Mouse (Mus musculus) forebrain, embryonic 11.5 days (tissue): ENCODE measurements at regions not wholly inside any gene's neighbourhood (a gene's known extent, or its start where the extent isn't known, plus 50 kb on each side); places are given as distances from the start of the nearest gene placed in this dataset.

Experiments
- ATAC-seq: fragments of 200-750 bp; cut with Nextera tagmentation; replicated peaks from 2 replicates; pipeline ENCODE4 v1.8.0; 2017; ENCODE audit warnings: moderate TSS enrichment; ENCODE audit not compliant: low FRiP score
- DNase-seq: peaks from one replicate; pipeline ENCODE4 v3.0.0-alpha.2; 2017; ENCODE audit warnings: low spot score
- H3K27ac ChIP-seq: fragments of 300-500 bp; sonication (generic); 2 replicates; pipeline ENCODE4 v1.5.1; 2014; ENCODE audit warnings: low read depth, low read length
- H3K27me3 ChIP-seq: fragments of 300-500 bp; sonication (generic); 2 replicates; pipeline ENCODE4 v1.6.1; 2014; ENCODE audit warnings: mild to moderate bottlenecking, low read length, mixed read lengths; ENCODE audit not compliant: control insufficient read depth, insufficient read depth
- H3K36me3 ChIP-seq: fragments of 300-500 bp; sonication (generic); 2 replicates; pipeline ENCODE4 v1.6.1; 2014; ENCODE audit warnings: mild to moderate bottlenecking, low read length, moderate library complexity, mixed read lengths; ENCODE audit not compliant: control insufficient read depth, insufficient read depth
- H3K4me1 ChIP-seq: fragments of 300-500 bp; sonication (generic); replicated peaks from 2 replicates; pipeline ENCODE4 v1.6.1; 2014; ENCODE audit warnings: low read length, mixed read lengths; ENCODE audit not compliant: control insufficient read depth, insufficient read depth
- H3K4me2 ChIP-seq: fragments of 300-500 bp; sonication (generic); 2 replicates; pipeline ENCODE4 v1.6.1; 2014; ENCODE audit warnings: low read depth, mild to moderate bottlenecking, low read length, moderate library complexity, mixed read lengths; ENCODE audit not compliant: severe bottlenecking
- H3K4me3 ChIP-seq: fragments of 300-500 bp; sonication (generic); 2 replicates; pipeline ENCODE4 v1.5.1; 2014; ENCODE audit warnings: low read depth, low read length
- H3K9ac ChIP-seq: fragments of 300-500 bp; sonication (generic); 2 replicates; pipeline ENCODE4 v1.6.1; 2014; ENCODE audit warnings: low read length
- H3K9me3 ChIP-seq: fragments of 300-500 bp; sonication (generic); 2 replicates; pipeline ENCODE4 v1.6.1; 2016; ENCODE audit warnings: low read length, mixed read lengths; ENCODE audit not compliant: control insufficient read depth
- whole genome bisulfite sequencing: fragments of 180-500 bp; shearing (Covaris S2); extraction: QIAGEN DNeasy Blood & Tissue Kit; methylation state at CpG from one replicate; pipeline ENCODE4 v1.1.7; 2014; 5-methylcytosine and 5-hydroxymethylcytosine counted together

DNA sequence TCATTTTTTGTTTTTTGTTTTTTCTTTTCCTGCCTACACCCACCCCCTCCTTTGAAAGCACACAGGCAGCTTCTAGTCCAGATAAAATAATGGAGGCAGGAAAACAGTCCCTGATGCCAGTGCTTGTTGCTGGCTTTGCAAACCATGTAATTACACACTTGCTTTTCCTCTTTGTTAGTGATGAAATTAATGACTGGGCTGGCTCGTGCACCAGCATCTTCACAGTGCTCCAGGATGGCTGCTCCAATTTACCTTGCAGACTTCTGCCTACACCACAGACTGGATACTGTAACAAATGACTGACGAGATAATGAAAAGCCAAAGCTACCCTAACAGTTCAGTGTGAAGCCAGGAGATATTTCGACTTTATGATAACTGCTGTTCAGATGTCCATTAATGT, 262.6 kb upstream of the Lrrc7 start:
- no peak for DNase-seq
- no peak overlapping the region for H3K9ac ChIP-seq
- H3K27ac ChIP-seq: no peak overlapping the region
- no peaks in the 10 kb centered on the region for H3K9me3 ChIP-seq
- H3K27me3 ChIP-seq: no peaks in the 10 kb centered on the region
- no peak overlapping the region for H3K4me3 ChIP-seq
- no peaks in the 10 kb centered on the region for H3K4me1 ChIP-seq
- WGBS: 79% methylated on average over 3 of the region's 3 CpGs
- 0 out of 2 replicates have a peak, but pooled peaks have one; percentile 47 for ATAC-seq
- H3K4me2 ChIP-seq: no peak overlapping the region
- H3K36me3 ChIP-seq: no peaks in the 10 kb centered on the region

DNA sequence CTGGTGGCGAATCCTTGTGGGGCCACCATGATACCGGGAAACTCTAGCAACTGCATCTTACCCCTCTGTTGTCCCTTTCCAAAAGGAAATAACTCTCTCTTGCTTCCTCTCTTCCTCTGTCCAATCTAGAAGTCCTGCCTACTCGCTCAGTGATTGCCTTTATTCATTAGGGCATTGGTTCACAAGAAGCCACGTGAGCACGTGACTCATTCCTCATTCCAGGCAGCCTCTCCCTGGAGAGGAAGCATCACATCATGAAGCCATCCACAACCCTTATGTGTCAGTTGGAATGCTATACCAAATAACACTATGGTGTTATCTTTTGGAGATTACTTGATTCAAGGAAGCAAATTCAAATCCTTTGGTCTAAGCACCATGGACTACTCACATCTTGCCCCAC, 215.6 kb upstream of the Lrrc7 start:
- Histone ChIP-seq H3K4me2 (no peak overlapping the region), H3K4me3 (no peak overlapping the region), H3K27me3 (no peaks in the 10 kb centered on the region), H3K9me3 (no peaks in the 10 kb centered on the region), H3K4me1 (no peaks in the 10 kb centered on the region), H3K27ac (no peak overlapping the region), H3K9ac (no peak overlapping the region), H3K36me3 (no peaks in the 10 kb centered on the region)
- no peak for DNase-seq
- no peak for ATAC-seq
- WGBS: 87% methylated on average over 5 of the region's 5 CpGs
